Mouse (Mus musculus): ENCODE measurements around the gene Olfr1180. TPM values are rescaled to one million over a fixed set of nuclear protein-coding genes. Genes with fewer than 3 reads are reported as not detected.

Gene Olfr1180
- not detected in 2 replicates for polyA plus RNA-seq (2012; rRNA removed; ENCODE audit: low replicate concordance)

DNA sequence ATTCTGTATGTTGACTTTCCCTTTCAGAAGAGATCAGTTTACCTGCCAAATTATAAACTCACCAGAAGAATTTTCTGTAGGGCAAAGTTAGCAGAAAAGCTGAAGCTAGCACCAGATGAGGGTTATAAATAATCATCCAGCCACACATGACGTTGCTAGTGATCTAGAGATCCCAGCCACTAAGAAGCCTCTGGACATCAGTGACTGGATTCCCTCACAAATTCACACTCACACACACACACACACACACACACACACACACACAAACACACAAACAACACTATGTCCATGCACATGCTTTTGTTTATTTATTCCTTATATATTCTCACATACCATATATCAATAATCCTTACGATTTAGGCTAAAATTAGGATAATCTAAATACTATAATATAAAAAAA is at the start of gene Olfr1180:
Olfr1180 (minus strand) TSS at position 101 of the 400 bp plus-strand sequence.

DNA sequence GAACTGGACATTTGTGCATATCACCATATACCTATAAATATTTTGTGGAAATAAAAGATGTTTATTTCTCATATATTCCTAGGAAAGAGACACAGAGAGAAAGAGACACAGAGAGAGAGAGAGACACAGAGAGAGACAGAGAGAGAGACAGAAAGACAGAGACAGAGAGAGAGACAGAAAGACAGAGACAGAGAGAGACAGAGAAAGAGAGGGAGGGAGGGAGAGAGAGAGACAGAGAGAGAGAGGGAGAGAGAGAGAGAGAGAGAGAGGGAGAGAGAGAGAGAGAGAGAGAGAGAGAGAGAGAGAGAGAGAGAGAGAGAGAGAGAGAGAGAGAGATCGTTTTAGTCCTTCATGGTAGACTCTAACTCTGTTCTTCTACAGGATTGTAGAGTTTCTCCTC is 35.6 kb upstream of the Olfr1180 start, which contains the start of gene Olfr1183:
Olfr1183 (plus strand) TSS at position 301 of the 400 bp plus-strand sequence.

GRCm38 (mm10) chr2:88449031-88449430 is 30.1 kb upstream of the Olfr1180 start, which contains the start of gene Gm13757:
Gene Gm13757 (minus strand): TSS chr2:88449131.

DNA sequence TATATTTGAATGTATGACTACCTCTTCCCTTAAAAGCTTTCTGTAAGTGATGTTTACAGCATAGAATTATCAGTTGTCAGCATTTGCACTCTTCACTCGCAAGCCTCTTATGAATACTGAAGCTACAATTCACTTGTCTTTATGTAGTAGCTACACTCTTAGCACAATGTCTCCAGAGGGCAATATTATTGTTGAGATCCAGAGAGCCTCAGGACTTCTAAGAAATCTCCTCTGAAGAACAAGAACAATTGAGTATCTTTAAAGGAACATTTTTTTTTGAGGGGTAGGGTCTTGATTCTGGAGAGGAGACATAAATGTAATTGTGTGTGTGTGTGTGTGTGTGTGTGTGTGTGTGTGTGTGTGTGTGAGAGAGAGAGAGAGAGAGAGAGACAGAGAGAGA is 7.1 kb upstream of the Olfr1180 start, which contains the start of gene Olfr1181:
Olfr1181 (minus strand) TSS at position 101 of the 400 bp plus-strand sequence.

GRCm38 (mm10) chr2:88406353-88406752 is 12.6 kb downstream of the Olfr1180 start, which contains the start of gene Olfr1179:
Gene Olfr1179 (minus strand): TSS chr2:88406453.

DNA sequence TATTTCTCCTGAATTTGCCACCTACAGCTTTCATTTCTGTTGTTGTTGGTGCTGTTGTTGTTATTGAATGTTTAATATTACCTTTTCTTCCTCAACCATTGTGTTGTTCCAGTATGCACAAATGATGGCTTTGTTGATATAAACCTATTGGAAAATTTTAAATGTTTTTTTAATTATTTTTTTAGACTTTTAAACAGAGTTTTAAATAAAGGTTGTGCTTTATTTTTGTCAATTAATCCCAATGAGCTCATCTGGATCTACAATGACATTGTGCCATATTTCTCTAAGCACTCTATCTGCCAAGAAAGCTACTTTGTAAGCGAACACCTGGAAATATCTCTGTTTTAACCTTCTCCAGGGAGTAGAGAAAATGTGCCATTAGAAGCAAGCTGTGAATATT is 32.2 kb downstream of the Olfr1180 start, which contains the start of gene Olfr1178:
Olfr1178 (plus strand) TSS at position 301 of the 400 bp plus-strand sequence.

Other genes starting within 250 kb of the Olfr1180 start
- not detected in 2 replicates for gene Olfr1168, start 237.3 kb downstream of the Olfr1180 start, polyA plus RNA-seq (2012; rRNA removed; ENCODE audit: low replicate concordance)
- not detected in 2 replicates for gene Olfr1170, start 190.8 kb downstream of the Olfr1180 start, polyA plus RNA-seq (2012; rRNA removed; ENCODE audit: low replicate concordance)
- gene Olfr1173, start 139.3 kb downstream of the Olfr1180 start, polyA plus RNA-seq (2012; rRNA removed; ENCODE audit: low replicate concordance), result not detected in 2 replicates
- gene Olfr1174-ps, start 104.0 kb downstream of the Olfr1180 start, polyA plus RNA-seq (2012; rRNA removed; ENCODE audit: low replicate concordance), result not detected in 2 replicates
- not detected in 2 replicates for gene Olfr1175-ps, start 91.9 kb downstream of the Olfr1180 start, polyA plus RNA-seq (2012; rRNA removed; ENCODE audit: low replicate concordance)
- not detected in 2 replicates for gene Olfr1176, start 82.4 kb downstream of the Olfr1180 start, polyA plus RNA-seq (2012; rRNA removed; ENCODE audit: low replicate concordance)
- not detected in 2 replicates for gene Olfr1177-ps, start 72.7 kb downstream of the Olfr1180 start, polyA plus RNA-seq (2012; rRNA removed; ENCODE audit: low replicate concordance)
- gene Olfr1178, start 32.1 kb downstream of the Olfr1180 start, polyA plus RNA-seq (2012; rRNA removed; ENCODE audit: low replicate concordance), result not detected in 2 replicates
- not detected in 2 replicates for gene Olfr1179, start 12.7 kb downstream of the Olfr1180 start, polyA plus RNA-seq (2012; rRNA removed; ENCODE audit: low replicate concordance)
- not detected in 2 replicates for gene Olfr1181, start 7.0 kb upstream of the Olfr1180 start, polyA plus RNA-seq (2012; rRNA removed; ENCODE audit: low replicate concordance)
- not detected in 2 replicates for gene Gm13757, start 30.0 kb upstream of the Olfr1180 start, polyA plus RNA-seq (2012; rRNA removed; ENCODE audit: low replicate concordance)
- gene Olfr1183, start 35.7 kb upstream of the Olfr1180 start, polyA plus RNA-seq (2012; rRNA removed; ENCODE audit: low replicate concordance), result not detected in 2 replicates
- not detected in 2 replicates for gene Olfr1184, start 64.4 kb upstream of the Olfr1180 start, polyA plus RNA-seq (2012; rRNA removed; ENCODE audit: low replicate concordance)
- gene Olfr1185-ps1, start 74.2 kb upstream of the Olfr1180 start, polyA plus RNA-seq (2012; rRNA removed; ENCODE audit: low replicate concordance), result not detected in 2 replicates
- not detected in 2 replicates for gene Olfr1186, start 99.4 kb upstream of the Olfr1180 start, polyA plus RNA-seq (2012; rRNA removed; ENCODE audit: low replicate concordance)
- gene Olfr1188, start 137.8 kb upstream of the Olfr1180 start, polyA plus RNA-seq (2012; rRNA removed; ENCODE audit: low replicate concordance), result not detected in 2 replicates
- not detected in 2 replicates for gene Olfr1189, start 167.3 kb upstream of the Olfr1180 start, polyA plus RNA-seq (2012; rRNA removed; ENCODE audit: low replicate concordance)
- gene Olfr1191-ps1, start 221.4 kb upstream of the Olfr1180 start, polyA plus RNA-seq (2012; rRNA removed; ENCODE audit: low replicate concordance), result not detected in 2 replicates
- gene Olfr1192-ps1, start 229.4 kb upstream of the Olfr1180 start, polyA plus RNA-seq (2012; rRNA removed; ENCODE audit: low replicate concordance), result not detected in 2 replicates